Mouse (Mus musculus): ENCODE data around the gene Kcnc2. TPM values are rescaled to one million over a fixed set of nuclear protein-coding genes. Genes with fewer than 3 reads are reported as not detected.

The Kcnc2 gene
- polyA plus RNA-seq, 1 experiment from 2014 or later, result 2.3 TPM

DNA sequence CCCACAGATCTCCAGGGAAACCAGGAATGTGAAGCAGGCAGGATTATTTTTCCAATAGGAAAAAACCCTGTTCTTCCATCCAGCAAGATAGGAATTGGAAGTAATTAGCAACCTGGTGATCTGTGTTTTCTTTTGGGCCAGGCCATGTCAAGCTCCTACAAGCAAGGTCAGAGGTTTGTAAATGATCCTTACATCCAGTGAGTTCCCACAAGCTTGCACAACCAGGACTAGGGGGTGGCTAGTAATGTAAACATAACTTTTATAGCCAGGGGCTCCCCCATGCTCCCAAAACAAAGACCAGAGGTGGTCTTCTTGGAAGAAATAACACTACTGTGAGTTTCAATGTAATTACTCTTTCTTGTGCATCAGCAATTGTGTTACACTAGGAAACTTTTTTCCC is 214.9 kb downstream of the Kcnc2 start:
- no peak for ATAC-seq
- no peaks in the 10 kb centered on the region for H3K9me3 ChIP-seq (replicated peaks)
- H3K27ac ChIP-seq, result no peak overlapping the region
- no peak overlapping the region for H3K4me3 ChIP-seq
- H3K4me2 ChIP-seq, result no peak overlapping the region
- no peaks in the 10 kb centered on the region for H3K27me3 ChIP-seq
- H3K4me1 ChIP-seq, result no peaks in the 10 kb centered on the region
- no peak overlapping the region for H3K9ac ChIP-seq
- H3K36me3 ChIP-seq (ENCODE audit: poor library complexity, severe bottlenecking), result no peaks in the 10 kb centered on the region

DNA sequence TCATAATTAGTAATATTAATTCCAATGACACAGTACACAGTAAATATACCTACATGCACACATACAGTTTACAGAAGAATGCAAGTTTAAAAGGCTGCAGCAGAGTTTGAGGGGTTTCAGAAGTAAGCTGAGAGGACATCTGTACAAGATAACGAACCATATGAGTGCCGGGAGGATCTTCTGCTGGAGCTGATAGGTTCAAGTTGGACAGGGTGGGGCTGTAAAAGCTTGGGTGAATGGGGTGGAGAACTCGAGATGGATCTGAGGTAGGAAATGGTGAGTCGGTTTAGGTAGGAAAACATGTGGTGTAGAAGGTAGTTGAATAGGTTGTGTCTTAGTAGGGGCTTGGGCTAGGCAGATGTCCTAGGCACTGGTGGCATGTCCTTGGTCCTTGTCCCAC is 217.8 kb downstream of the Kcnc2 start:
- WGBS, result 85% methylated on average over 4 of the region's 4 CpGs
- ATAC-seq, result no peak
- Histone ChIP-seq H3K36me3 (ENCODE audit: poor library complexity, severe bottlenecking) (no peaks in the 10 kb centered on the region), H3K4me1 (no peaks in the 10 kb centered on the region), H3K9ac (no peak overlapping the region), H3K9me3 (replicated peaks) (0 out of 2 replicates have a peak, but pooled peaks cover 4% of the 10 kb centered on the region), H3K27me3 (no peaks in the 10 kb centered on the region), H3K4me3 (no peak overlapping the region), H3K4me2 (no peak overlapping the region), H3K27ac (no peak overlapping the region)

Other genes with a start within 250 kb of the Kcnc2 start
- gene Glipr1l1, start 210.9 kb upstream of the Kcnc2 start, polyA plus RNA-seq (2015; fragmentation: Nextera tagmentation; extraction: Ambion mirVana), result not detected in 2 replicates
- gene Glipr1l2, start 187.8 kb upstream of the Kcnc2 start, polyA plus RNA-seq (2015; fragmentation: Nextera tagmentation; extraction: Ambion mirVana), result not detected in 2 replicates
- gene Glipr1l3, start 110.8 kb upstream of the Kcnc2 start, polyA plus RNA-seq (2015; fragmentation: Nextera tagmentation; extraction: Ambion mirVana), result 0.26 TPM in 1 of 2 replicates, not detected in the other
- 0.14 and 0.34 TPM in 2 replicates for gene Caps2, start 107.5 kb upstream of the Kcnc2 start, polyA plus RNA-seq (2015; fragmentation: Nextera tagmentation; extraction: Ambion mirVana)

Data from forebrain, embryonic 13.5 days (tissue).